Mouse (Mus musculus) right cerebral cortex, postnatal 36 days (tissue): Measurements from ENCODE around the gene Myh9.
A peak's percentile ranks its signal among the peaks of the same experiment; 100 is the strongest.

Experiments used
- DNase-seq, 2 experiments: peaks; one replicate each; pipeline ENCODE4 v3.0.0; 2022; ENCODE audit warnings: low spot score in 2 of 2, mixed read lengths in 1 of 2

Gene Myh9

GRCm38 (mm10) chr15:77843046-77843445 lies 1.1 kb upstream of the Myh9 start:
- no peak for DNase-seq

- DNase-seq: peak; percentile 39 to 42
These were observed 471 bp downstream of the Myh9 start for GRCm38 (mm10) chr15:77841361-77842046.

- DNase-seq: no peak
These were observed 1.3 kb downstream of the Myh9 start for GRCm38 (mm10) chr15:77840450-77841360.

- DNase-seq: no peak
These were observed 2.3 kb downstream of the Myh9 start for GRCm38 (mm10) chr15:77839529-77840286.

- no peak for DNase-seq
These were observed 3.2 kb downstream of the Myh9 start for GRCm38 (mm10) chr15:77838530-77839387.

- no peak for DNase-seq
These were observed 4.4 kb downstream of the Myh9 start for GRCm38 (mm10) chr15:77837444-77838117.

GRCm38 (mm10) chr15:77836692-77837443 lies 5.1 kb downstream of the Myh9 start:
- no peak for DNase-seq

- DNase-seq: no peak
These were observed 5.9 kb downstream of the Myh9 start for GRCm38 (mm10) chr15:77835930-77836653.

GRCm38 (mm10) chr15:77834336-77835268 lies 7.4 kb downstream of the Myh9 start:
- no peak for DNase-seq

GRCm38 (mm10) chr15:77833731-77834130 lies 8.2 kb downstream of the Myh9 start:
- no peak for DNase-seq

- DNase-seq: no peak
These were observed 8.9 kb downstream of the Myh9 start for GRCm38 (mm10) chr15:77833083-77833482.

GRCm38 (mm10) chr15:77832458-77832904 lies 9.5 kb downstream of the Myh9 start:
- DNase-seq: no peak

- no peak for DNase-seq
These were observed 10.1 kb downstream of the Myh9 start for GRCm38 (mm10) chr15:77831754-77832457.

- DNase-seq: no peak
These were observed 10.8 kb downstream of the Myh9 start for GRCm38 (mm10) chr15:77831138-77831579.

GRCm38 (mm10) chr15:77830481-77831137 lies 11.4 kb downstream of the Myh9 start:
- no peak for DNase-seq

- DNase-seq: no peak
These were observed 12.4 kb downstream of the Myh9 start for GRCm38 (mm10) chr15:77829542-77829941.

- no peak for DNase-seq
These were observed 13.1 kb downstream of the Myh9 start for GRCm38 (mm10) chr15:77828910-77829309.
